Mouse (Mus musculus): ENCODE results near the gene Mtr.

DNA sequence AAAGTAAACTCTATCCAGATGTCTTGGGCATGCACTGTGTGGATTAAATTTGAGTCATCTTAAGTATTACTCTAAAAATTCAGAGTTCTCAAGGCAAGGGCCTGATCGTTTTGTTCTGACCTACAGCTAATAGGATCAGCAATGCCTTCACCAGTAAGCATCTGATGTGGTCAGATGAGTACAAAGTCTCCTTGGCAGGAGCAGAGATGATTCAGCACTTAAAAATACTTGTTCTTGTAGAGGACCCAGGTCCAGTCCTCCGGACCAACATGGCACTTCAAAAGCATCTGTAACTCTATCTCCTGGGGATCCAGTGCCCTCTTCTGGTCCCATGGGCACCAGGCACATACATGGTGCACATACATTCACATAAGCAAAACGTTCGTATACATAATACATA, 25.8 kb downstream of the Mtr start:
- TF ChIP-seq EP300 (IDR thresholded peaks at IDR 0.05; ENCODE audit: low read depth) = no peak
- no peak for TF ChIP-seq CTCF (IDR thresholded peaks at IDR 0.05; ENCODE audit: low read depth)
